Mouse (Mus musculus) thymus, postnatal 4 days (tissue): Measurements from ENCODE around the gene Cachd1.

Experiments
- DNase-seq: peaks from one replicate; pipeline ENCODE4 v3.0.0; 2021

Cachd1 gene

GRCm38 (mm10) chr4:101076425-101076824, 299.9 kb downstream of the Cachd1 start:
- DNase-seq, result no peak
